Mouse (Mus musculus) heart, embryonic 16.5 days (tissue): ENCODE measurements around the gene Ttc25. TPM values are rescaled to one million over a fixed set of nuclear protein-coding genes. Genes with fewer than 3 reads are reported as not detected.

ENCODE experiments used
- ATAC-seq: fragments of 200-750 bp; cut with Nextera tagmentation; replicated peaks from 2 replicates; pipeline ENCODE4 v1.8.0; 2017; ENCODE audit warnings: moderate number of reproducible peaks; ENCODE audit not compliant: insufficient read depth, low FRiP score; ENCODE audit errors: extremely low read depth
- H3K27ac ChIP-seq: fragments of 300-500 bp; sonication (generic); 2 replicates; pipeline ENCODE4 v1.5.1; 2014; ENCODE audit warnings: mild to moderate bottlenecking, low read length, control low read depth, moderate library complexity
- H3K27me3 ChIP-seq: fragments of 300-500 bp; sonication (generic); 2 replicates; pipeline ENCODE4 v1.6.1; 2014; ENCODE audit warnings: low read length, mixed read lengths; ENCODE audit not compliant: control insufficient read depth, insufficient read depth
- H3K36me3 ChIP-seq: fragments of 300-500 bp; sonication (generic); 2 replicates; pipeline ENCODE4 v1.6.1; 2014; ENCODE audit not compliant: control insufficient read depth, insufficient read depth
- H3K4me1 ChIP-seq: fragments of 300-500 bp; sonication (generic); 2 replicates; pipeline ENCODE4 v1.6.1; 2014; ENCODE audit warnings: low read length, mixed read lengths; ENCODE audit not compliant: control insufficient read depth, insufficient read depth
- H3K4me2 ChIP-seq: fragments of 300-500 bp; sonication (generic); 2 replicates; pipeline ENCODE4 v1.6.1; 2014; ENCODE audit warnings: low read depth, mild to moderate bottlenecking, control low read depth, low read length
- H3K4me3 ChIP-seq: fragments of 300-500 bp; sonication (generic); 2 replicates; pipeline ENCODE4 v1.5.1; 2014; ENCODE audit warnings: mild to moderate bottlenecking, control low read depth, low read length
- H3K9ac ChIP-seq: fragments of 300-500 bp; sonication (generic); 2 replicates; pipeline ENCODE4 v1.6.1; 2014; ENCODE audit warnings: low read length, control low read depth
- H3K9me3 ChIP-seq: fragments of 300-500 bp; sonication (generic); replicated peaks from 2 replicates; pipeline ENCODE4 v1.6.1; 2016; ENCODE audit warnings: low read length; ENCODE audit not compliant: control insufficient read depth
- WGBS: fragments of 180-500 bp; shearing (Covaris S2); extraction: QIAGEN DNeasy Blood & Tissue Kit; methylation state at CpG from one replicate; pipeline ENCODE4 v1.1.7; 2014; 5-methylcytosine and 5-hydroxymethylcytosine counted together
- polyA plus RNA-seq: library from polyadenylated mRNA; unstranded; fragments of >200 nt; fragmentation: Nextera tagmentation; extraction: Ambion mirVana; gene quantifications from 2 replicates; pipeline ENCODE4 v1.2.1, GENCODE M21; 2015

Gene Ttc25
- polyA plus RNA-seq, 1 experiment from 2014 or later, result 0.85 TPM

- H3K27me3 ChIP-seq, result no peaks in the 10 kb centered on the region
- no peaks in the 10 kb centered on the region for H3K36me3 ChIP-seq
- ATAC-seq, result no peak
- no peak overlapping the region for H3K9ac ChIP-seq
- H3K4me2 ChIP-seq, result no peak overlapping the region
- WGBS, result 63% methylated on average over 5 of the region's 5 CpGs
- H3K4me1 ChIP-seq, result no peaks in the 10 kb centered on the region
- H3K9me3 ChIP-seq, result no peaks in the 10 kb centered on the region
- no peak overlapping the region for H3K27ac ChIP-seq
- no peak overlapping the region for H3K4me3 ChIP-seq
Observed at GRCm38 (mm10) chr11:100561748-100562147, 16.3 kb downstream of the Ttc25 start.

GRCm38 (mm10) chr11:100564297-100564696 is 18.9 kb downstream of the Ttc25 start:
- H3K9ac ChIP-seq, result no peak overlapping the region
- no peak overlapping the region for H3K4me3 ChIP-seq
- no peak overlapping the region for H3K27ac ChIP-seq
- no peak overlapping the region for H3K4me2 ChIP-seq
- no peaks in the 10 kb centered on the region for H3K27me3 ChIP-seq
- H3K36me3 ChIP-seq, result no peaks in the 10 kb centered on the region
- H3K9me3 ChIP-seq, result no peaks in the 10 kb centered on the region
- 65% methylated on average over 15 of the region's 15 CpGs for WGBS
- ATAC-seq, result no peak
- H3K4me1 ChIP-seq, result no peaks in the 10 kb centered on the region

GRCm38 (mm10) chr11:100564703-100565102 is 19.3 kb downstream of the Ttc25 start:
- Histone ChIP-seq H3K27ac (no peak overlapping the region), H3K4me1 (no peaks in the 10 kb centered on the region), H3K9me3 (no peaks in the 10 kb centered on the region), H3K27me3 (no peaks in the 10 kb centered on the region), H3K9ac (no peak overlapping the region), H3K36me3 (no peaks in the 10 kb centered on the region), H3K4me3 (no peak overlapping the region), H3K4me2 (no peak overlapping the region)
- ATAC-seq, result no peak
- WGBS, result 74% methylated on average over 6 of the region's 6 CpGs

- H3K4me3 ChIP-seq, result no peak overlapping the region
Observed at GRCm38 (mm10) chr11:100567229-100567628, 21.8 kb downstream of the Ttc25 start.

GRCm38 (mm10) chr11:100567815-100568245 is 22.4 kb downstream of the Ttc25 start:
- WGBS, result 57% methylated on average over 9 of the region's 9 CpGs
- no peak overlapping the region for H3K4me3 ChIP-seq

More at GRCm38 (mm10) chr11:100567229-100567628, 21.8 kb downstream of the Ttc25 start:
- no peak overlapping the region for H3K27ac ChIP-seq
- H3K4me2 ChIP-seq, result no peak overlapping the region
- no peaks in the 10 kb centered on the region for H3K36me3 ChIP-seq
- no peak overlapping the region for H3K9ac ChIP-seq
- ATAC-seq, result no peak
- WGBS, result 64% methylated on average over 5 of the region's 5 CpGs
- no peaks in the 10 kb centered on the region for H3K9me3 ChIP-seq
- no peaks in the 10 kb centered on the region for H3K27me3 ChIP-seq
- peaks cover 9% of the 10 kb centered on the region for H3K4me1 ChIP-seq

GRCm38 (mm10) chr11:100568692-100569091 is 23.3 kb downstream of the Ttc25 start:
- H3K27me3 ChIP-seq, result no peaks in the 10 kb centered on the region
- peaks cover 9% of the 10 kb centered on the region for H3K4me1 ChIP-seq
- H3K4me2 ChIP-seq, result no peak overlapping the region
- 79% methylated on average over 8 of the region's 8 CpGs for WGBS
- no peak overlapping the region for H3K4me3 ChIP-seq
- H3K27ac ChIP-seq, result no peak overlapping the region
- no peaks in the 10 kb centered on the region for H3K36me3 ChIP-seq
- no peaks in the 10 kb centered on the region for H3K9me3 ChIP-seq
- H3K9ac ChIP-seq, result no peak overlapping the region
- ATAC-seq, result no peak

More at GRCm38 (mm10) chr11:100567815-100568245, 22.4 kb downstream of the Ttc25 start:
- no peak for ATAC-seq
- Histone ChIP-seq H3K27me3 (no peaks in the 10 kb centered on the region), H3K9me3 (no peaks in the 10 kb centered on the region), H3K36me3 (no peaks in the 10 kb centered on the region), H3K9ac (no peak overlapping the region), H3K27ac (no peak overlapping the region), H3K4me2 (no peak overlapping the region), H3K4me1 (peaks cover 9% of the 10 kb centered on the region)

GRCm38 (mm10) chr11:100569789-100570188 is 24.4 kb downstream of the Ttc25 start:
- 57% methylated on average over 9 of the region's 9 CpGs for WGBS
- no peaks in the 10 kb centered on the region for H3K36me3 ChIP-seq
- H3K27me3 ChIP-seq, result no peaks in the 10 kb centered on the region
- H3K4me1 ChIP-seq, result peaks cover 11% of the 10 kb centered on the region
- no peak overlapping the region for H3K4me2 ChIP-seq
- no peak overlapping the region for H3K4me3 ChIP-seq
- H3K27ac ChIP-seq, result no peak overlapping the region
- no peak overlapping the region for H3K9ac ChIP-seq
- no peaks in the 10 kb centered on the region for H3K9me3 ChIP-seq
- no peak for ATAC-seq

- peak overlapping the region; percentile 18 for H3K4me3 ChIP-seq
- no peak for ATAC-seq
- H3K36me3 ChIP-seq, result no peaks in the 10 kb centered on the region
- H3K27me3 ChIP-seq, result no peaks in the 10 kb centered on the region
- H3K27ac ChIP-seq, result no peak overlapping the region
- no peaks in the 10 kb centered on the region for H3K9me3 ChIP-seq
- peaks cover 15% of the 10 kb centered on the region for H3K4me1 ChIP-seq
- peak overlapping the region; percentile 62 for H3K4me2 ChIP-seq
- H3K9ac ChIP-seq, result peak overlapping the region; percentile 4; the same call in 1 of the 2 replicates
- WGBS, result 11% methylated on average over 8 of the region's 8 CpGs
Observed at GRCm38 (mm10) chr11:100570430-100571201, 25.2 kb downstream of the Ttc25 start.

- no peaks in the 10 kb centered on the region for H3K36me3 ChIP-seq
- no peak overlapping the region for H3K27ac ChIP-seq
- H3K4me1 ChIP-seq, result peaks cover 18% of the 10 kb centered on the region
- WGBS, result 6% methylated on average over 16 of the region's 16 CpGs
- no peaks in the 10 kb centered on the region for H3K9me3 ChIP-seq
- H3K4me2 ChIP-seq, result peak overlapping the region; percentile 62
- ATAC-seq, result no peak
- H3K4me3 ChIP-seq, result peak overlapping the region; percentile 18
- H3K27me3 ChIP-seq, result no peaks in the 10 kb centered on the region
- H3K9ac ChIP-seq, result peak overlapping the region; percentile 4; the same call in 1 of the 2 replicates
Observed at GRCm38 (mm10) chr11:100571202-100571567, 25.8 kb downstream of the Ttc25 start.
